Mouse (Mus musculus) thymus, postnatal 0 days (tissue): ENCODE results near the gene Sstr4. TPM values are rescaled to one million over a fixed set of nuclear protein-coding genes. Genes with fewer than 3 reads are reported as not detected.

Experiments
- DNase-seq: peaks from one replicate; pipeline ENCODE4 v3.0.0-alpha.2; 2015; ENCODE audit warnings: low spot score
- polyA plus RNA-seq: library from polyadenylated mRNA; unstranded; fragments of >200 nt; fragmentation: Nextera tagmentation; extraction: Ambion mirVana; gene quantifications from 2 replicates; pipeline ENCODE4 v1.2.1, GENCODE M21; 2015

Sstr4 gene
- polyA plus RNA-seq, result not detected in 2 replicates

DNA sequence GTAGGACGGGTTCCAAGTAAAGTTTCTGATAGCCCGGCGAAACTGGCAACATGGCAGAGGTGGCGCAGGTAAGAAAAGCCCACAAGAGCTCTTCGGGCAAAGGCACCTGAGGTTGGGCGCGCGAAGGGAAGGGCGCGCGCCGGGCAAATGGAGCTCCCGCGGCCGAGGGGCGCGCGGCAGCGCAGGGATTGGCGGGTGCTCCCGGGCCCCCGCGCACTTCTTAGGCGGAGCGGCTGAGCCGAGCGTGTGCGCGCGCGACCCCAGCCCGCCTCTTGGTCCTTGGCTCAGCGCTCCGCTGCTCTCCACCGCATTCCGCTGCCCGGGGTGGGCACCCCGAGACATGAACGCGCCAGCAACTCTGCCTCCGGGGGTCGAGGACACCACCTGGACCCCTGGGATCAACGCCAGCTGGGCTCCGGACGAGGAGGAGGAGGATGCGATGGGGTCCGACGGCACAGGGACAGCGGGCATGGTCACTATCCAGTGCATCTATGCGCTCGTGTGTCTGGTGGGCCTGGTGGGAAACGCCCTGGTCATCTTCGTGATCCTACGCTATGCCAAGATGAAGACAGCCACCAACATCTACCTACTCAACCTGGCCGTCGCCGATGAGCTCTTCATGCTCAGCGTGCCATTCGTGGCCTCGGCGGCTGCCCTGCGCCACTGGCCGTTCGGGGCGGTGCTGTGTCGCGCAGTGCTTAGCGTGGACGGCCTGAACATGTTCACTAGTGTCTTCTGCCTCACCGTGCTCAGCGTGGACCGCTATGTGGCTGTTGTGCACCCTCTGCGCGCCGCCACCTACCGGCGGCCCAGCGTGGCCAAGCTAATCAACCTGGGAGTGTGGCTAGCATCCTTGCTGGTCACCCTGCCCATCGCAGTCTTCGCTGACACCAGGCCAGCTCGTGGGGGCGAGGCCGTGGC lies at the start of gene Sstr4:
TSS of gene Sstr4 (plus strand) at position 214 of the 921 bp plus-strand sequence.
- no peak for DNase-seq

DNA sequence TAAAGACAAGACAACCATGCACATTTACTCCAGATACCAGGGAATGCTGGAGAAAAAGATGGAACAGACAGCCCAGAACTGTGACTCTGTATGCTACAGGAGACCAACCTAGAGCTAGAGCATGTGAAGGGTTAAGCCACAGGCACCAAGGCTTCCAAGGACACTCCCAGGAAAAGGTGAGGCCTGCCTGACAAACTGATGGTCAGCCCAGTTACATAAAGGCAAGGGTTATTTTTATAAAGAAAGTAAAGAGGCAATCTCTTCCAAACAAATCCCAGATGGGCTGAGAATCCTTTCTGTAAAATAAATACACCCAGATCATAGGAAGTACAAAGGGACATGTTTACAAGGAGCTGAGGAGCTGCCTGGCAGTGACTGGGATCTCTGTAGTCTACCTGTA lies 49.8 kb upstream of the Sstr4 start:
- DNase-seq, result no peak

DNA sequence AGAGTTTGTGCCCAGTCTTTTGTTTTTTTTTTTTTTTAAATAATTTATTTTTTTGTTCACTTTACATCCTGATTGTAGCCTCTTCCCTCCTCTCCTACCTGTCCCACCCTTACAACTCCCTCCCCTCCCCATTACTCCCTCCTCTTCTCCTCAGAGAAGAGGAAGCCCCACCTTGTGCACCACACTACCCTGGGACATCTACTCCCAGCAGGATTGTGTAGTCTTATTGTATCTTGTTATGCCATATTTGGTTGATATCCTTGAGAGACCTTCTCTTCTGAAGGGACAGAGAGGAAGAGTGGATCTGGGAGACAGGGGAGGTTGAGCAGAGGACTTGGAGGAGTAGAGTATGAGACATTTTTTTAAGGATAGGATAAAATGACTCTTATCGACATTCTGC lies 48.2 kb upstream of the Sstr4 start:
- no peak for DNase-seq

DNA sequence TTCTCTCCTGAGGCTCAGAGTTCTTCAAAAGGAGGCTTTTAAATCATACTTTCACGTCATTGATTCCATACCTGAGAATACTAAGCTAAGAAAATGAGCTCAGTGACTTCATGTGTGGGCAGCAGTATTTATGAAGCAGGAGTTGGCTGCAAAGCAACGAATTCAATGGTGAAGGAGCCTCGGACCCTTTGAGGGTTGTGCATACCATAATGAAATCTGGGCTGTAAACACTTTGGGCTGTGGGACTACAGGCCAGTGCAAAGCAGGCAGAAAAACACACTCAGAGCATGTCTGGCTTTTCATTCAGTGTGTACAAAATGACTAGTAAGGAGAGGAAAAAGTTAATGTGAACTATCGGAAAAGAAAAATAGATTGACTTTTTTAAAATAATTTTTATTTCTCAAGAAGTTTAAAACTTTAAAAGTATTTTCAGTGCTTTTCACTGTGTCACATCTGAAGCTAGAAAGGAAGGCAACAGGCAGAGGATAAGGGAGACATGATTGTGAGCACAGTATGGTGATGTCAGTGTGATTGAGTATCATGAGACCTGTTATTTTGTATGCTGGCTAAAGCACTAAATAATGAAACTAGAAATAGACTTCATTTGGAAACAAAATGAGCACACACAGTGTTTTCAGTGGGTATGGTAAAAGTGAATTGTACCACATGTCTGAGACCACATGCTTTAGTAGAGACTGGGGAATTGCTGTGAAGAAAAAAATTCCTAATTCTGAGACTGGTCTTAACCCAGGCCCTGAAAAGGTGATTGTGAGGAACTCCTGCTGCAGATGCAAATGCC lies 45.4 kb upstream of the Sstr4 start:
- DNase-seq, result no peak

DNA sequence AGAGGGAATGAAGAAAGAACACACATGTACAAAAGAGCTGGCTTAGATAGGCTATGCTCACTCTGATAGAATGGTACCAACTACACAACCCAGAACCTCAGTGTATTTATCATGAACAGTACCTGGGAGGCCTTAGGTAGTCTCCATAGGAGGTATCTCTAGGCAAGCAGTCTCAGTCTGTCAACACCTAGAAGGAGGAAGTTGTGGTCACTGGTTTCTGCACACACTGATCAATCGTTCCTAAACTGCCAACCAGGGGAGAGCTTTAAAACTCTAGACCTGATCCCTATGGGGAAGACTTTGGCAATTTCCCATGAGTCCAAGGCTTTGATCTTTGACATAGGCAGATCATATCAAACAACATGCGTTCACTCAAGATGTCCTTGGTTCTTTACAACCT lies 44.7 kb upstream of the Sstr4 start:
- DNase-seq, result peak; percentile 7

DNA sequence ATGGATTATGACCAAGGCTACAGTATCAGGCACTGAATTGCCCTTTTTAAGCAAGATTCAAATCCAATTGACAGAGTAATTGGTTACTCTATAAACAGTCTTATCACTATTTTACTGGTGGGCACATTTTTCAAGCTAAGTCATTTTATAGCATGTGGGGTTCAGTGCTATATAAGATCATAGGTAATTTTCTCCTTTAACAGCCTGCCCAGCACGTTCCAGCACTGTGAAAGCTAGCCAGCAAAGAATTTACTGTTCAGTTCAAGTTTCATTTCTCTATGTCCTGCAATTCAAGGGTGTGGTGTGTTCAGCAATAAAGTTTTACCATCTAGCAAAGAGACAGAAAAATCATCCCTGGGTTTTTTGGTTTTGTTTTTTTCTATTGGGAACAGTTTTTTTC lies 42.5 kb upstream of the Sstr4 start:
- no peak for DNase-seq

DNA sequence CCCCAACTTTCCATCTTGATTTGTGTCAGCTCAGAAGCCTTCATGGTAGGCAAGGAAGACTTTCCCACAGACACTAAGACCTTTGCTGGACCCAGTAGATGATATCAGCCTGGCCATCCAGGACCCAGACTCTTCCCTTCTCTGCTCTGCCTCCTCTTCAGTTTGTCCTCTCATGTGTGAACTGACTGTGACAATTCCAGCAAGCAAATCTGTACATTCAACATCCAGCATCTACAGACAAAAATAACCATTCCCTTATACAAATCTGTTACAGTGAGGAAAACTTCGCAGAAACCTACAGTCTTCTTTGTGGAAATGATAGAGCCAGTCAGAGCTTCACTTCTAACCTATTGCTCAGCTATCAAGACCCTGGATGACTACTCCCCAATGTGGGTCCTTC lies 38.0 kb upstream of the Sstr4 start:
- no peak for DNase-seq

DNA sequence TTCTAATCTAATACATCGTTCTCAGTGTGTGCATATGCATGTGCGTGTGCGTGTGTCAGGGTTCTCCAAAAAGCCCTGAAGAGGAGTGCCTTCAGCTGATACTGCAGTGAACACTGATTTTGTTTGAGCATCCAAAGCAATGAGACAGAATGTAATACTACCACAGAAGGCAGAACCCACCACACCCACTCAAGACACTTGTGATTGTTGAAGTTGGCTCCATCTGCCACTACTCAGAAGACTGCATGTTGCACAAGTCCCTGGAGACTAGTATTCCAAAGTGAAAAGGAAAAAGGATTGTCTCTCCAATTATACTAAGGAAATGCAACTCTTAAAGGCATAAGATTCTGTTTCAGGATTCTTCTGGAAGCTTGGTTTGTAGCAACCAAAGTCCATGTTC lies 30.6 kb upstream of the Sstr4 start:
- no peak for DNase-seq

DNA sequence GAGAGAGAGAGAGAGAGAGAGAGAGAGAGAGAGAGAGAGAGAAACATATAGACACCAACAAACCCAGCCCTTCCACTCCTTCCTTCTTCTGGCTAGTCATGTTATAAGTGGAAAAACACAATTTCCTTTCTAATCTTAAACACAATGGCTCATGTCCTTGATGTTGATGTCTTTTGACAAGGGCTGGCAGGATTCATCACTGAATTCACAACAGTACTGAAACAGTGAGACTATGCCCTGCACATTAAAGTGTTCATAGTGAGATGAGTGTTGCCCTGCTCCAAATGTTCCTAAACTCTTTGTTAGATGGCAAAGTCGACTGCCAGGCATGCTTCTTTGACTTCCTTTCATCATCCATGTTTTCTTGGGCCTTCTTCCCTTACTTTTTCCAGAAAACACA lies 29.9 kb upstream of the Sstr4 start:
- DNase-seq, result no peak

DNA sequence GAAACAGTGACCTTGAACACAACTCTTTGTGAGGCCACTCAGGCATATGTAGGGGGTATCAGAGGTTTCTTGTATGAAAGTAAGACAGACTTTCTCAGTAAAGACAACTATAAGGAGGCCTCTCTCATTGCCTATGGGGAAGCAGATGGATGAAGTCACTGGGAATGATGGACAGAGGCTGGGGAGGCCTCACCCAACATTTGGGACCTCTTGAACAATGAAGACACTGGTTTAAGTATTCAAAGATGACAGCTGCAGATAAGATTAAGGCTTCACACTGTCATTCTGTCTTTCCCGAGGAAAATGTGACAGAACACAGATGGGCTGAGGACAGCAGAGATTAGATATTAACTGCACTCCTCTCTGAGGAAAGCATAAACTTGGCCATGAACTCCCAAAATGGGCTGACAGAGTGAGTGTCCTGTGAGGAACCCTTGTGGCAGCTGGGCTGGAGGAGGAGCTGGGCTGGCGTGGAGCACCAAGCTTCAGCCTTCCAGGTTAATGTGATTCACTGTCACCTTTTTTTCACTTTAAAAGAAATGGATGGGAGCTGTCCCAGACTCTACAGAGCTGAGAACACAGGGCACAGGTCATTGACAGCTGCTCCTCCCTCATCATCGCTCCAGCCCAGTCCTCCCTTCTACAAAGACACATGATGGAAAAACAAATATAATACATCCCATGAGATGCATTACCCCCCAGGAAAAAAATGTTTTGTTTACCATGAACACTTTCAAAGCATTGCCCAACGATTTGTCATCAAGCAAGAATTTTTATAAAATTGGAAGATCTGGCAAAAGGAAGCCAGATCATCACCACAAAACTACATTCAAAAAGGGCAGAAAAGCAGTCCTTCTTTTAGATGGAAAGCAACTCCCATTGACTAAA lies 23.2 kb upstream of the Sstr4 start:
- no peak for DNase-seq

DNA sequence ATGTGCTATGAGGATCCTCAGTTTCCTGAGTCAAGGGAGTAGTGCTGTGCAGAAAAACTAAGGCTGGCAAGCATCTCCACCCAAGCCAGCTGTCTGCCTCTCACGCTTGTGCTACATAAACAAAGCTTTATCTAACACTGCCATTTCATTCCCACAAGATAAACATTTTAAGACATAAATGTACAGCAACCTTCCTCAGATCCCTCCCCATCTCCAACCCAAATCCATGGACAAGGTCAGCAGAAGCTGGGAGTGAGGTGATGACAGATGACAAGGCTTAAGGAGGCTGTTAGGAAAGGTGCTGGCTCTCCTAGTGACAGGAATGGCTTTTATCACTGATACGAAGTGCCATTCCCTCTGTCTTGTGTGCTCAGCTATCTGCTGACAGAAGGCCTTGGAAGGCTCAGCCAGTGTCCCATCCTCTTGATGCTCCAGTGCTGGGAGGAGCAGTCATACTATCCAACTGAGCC lies 21.5 kb upstream of the Sstr4 start:
- no peak for DNase-seq

DNA sequence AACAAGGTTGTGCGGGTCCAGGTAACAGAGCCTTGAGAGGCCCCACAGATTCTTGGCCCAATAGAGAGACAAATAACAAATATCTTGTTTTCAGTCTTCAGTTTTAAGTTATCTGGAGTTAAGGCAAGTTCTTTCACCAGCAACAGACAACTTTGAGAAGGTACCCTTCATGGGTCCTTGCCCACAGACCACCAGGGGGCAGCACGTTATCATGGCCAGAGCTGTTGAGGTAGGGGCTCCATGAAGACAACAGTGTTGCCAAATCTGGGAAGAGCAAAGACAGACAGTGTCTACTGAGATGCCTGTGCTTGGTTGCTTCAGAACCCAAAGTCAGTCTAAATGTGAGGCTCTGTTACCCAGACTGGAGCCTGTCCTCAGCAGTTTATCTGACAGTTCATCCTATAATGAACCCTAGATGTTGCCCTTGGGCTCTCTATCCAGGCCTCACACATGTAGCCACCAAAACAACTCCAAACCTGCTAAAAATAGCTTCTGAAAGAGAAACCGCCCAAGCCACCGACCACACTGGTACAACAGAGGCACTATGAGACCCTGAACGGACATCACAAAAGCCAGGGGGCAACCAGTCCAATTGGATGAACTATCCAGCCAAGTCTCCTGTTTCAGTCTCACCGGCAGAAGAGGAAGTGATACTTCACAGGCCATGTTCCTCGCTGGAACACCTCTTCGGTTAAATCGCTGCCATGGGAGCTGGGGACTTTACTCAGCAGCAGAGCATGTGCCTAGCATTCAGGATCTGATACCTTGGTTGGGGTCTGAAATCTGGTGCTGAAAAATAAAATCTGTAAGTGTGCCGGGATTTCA lies 19.6 kb upstream of the Sstr4 start:
- peak; percentile 57 for DNase-seq

DNA sequence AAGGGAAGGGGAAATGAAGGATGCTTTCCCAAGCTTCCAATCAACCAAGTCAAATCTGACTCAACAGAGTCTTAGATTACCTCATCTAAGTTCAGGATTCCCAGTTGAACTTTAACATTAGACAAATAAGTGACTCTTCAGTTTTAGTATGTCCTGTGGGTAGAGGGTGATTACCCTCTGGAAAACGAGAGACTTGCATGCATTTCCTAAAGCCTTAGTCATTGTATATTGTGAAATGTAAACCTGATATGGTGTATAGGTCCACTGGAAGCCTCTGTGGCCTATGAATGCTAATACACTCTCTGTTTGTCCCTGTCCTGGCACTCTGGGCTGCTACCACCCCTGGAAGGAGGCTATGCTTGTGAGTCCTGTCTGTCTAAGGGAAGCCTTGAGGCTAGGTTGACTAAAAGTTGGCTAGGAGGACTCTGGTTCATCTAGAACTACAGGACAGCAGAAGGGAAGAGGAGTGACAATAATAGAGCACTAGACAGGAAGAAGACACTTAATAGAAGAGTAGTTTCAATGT lies 16.3 kb upstream of the Sstr4 start:
- DNase-seq, result no peak

DNA sequence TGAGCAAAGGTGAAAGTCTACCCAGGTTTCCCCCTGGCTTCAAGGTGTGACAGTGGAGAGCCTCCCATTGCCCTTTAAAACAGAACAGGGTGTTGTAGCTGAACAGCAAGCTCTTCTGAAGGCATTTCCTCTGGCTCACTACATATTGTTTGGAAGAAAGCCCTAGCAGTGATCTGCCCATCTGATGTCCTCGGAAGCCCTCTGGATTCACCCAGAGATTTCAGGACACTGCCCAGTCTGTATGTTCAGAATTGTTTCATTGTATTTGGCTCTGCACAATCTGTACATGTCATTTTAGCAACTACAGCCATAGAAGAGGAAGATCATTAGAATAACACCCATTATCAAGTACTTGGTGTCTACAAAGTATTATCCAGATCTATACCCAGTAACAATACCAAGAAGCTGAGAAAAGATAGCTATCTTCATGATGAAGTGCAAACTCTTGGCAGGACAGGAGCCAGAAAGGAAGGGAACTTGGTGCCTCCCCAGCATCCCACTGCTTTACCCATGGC lies 15.2 kb upstream of the Sstr4 start:
- DNase-seq, result no peak

DNA sequence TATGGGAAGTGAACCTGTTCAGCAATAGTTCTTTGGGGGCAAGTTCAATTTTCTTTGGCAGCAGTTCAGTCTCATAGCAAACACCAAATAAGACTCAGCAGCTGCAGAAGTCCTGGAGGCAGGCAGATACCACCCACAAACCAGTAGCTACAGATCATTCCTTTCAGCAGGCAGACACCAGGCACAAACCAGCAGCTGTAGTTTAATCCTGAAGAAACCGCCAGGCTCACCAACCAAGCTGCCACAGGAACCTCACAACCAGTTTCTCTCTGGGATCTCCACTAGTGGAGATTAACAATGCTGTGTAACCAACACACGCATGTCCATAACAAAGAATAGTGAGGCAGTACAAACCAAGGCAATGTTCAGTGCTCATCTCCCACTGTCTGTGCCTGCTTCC lies 14.1 kb upstream of the Sstr4 start:
- DNase-seq, result no peak

DNA sequence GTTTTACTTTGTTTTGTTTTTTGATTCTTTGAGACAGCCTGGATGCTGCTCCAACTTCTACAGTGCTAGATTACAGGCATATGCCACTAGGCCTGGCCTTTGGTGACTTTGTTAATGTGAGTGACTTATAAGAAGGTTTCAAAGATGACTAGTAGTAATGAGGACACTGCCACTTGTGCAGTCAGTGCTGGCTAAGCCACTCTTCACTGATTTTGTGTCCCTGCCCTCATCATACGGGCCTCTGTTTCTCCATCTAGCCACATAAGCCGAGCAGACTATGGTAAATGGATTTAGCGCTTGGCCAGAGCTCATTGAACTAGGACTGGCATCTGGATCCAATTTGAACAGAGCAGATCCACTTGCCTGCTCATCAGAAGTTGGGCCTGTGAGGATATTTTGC lies 8.7 kb upstream of the Sstr4 start:
- DNase-seq, result no peak

DNA sequence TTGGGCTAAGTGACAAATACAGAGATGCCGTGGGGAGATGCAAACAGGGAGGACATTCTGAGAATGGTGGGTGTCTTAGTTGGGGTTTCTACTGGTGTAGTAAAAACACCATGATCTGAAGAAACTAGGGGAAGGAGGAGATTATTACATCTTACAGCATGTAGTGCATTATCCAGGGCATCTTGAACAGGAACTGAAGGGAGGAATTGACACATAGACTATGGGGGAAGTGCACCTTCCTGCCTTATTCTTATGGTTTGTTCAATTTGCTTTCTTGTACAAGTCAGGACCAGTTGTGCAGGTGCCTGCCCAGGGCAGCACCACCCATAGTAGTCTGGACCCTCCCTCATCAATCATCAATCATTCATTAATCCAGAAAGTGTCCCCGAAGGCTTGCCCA lies 8.2 kb upstream of the Sstr4 start:
- DNase-seq, result no peak

DNA sequence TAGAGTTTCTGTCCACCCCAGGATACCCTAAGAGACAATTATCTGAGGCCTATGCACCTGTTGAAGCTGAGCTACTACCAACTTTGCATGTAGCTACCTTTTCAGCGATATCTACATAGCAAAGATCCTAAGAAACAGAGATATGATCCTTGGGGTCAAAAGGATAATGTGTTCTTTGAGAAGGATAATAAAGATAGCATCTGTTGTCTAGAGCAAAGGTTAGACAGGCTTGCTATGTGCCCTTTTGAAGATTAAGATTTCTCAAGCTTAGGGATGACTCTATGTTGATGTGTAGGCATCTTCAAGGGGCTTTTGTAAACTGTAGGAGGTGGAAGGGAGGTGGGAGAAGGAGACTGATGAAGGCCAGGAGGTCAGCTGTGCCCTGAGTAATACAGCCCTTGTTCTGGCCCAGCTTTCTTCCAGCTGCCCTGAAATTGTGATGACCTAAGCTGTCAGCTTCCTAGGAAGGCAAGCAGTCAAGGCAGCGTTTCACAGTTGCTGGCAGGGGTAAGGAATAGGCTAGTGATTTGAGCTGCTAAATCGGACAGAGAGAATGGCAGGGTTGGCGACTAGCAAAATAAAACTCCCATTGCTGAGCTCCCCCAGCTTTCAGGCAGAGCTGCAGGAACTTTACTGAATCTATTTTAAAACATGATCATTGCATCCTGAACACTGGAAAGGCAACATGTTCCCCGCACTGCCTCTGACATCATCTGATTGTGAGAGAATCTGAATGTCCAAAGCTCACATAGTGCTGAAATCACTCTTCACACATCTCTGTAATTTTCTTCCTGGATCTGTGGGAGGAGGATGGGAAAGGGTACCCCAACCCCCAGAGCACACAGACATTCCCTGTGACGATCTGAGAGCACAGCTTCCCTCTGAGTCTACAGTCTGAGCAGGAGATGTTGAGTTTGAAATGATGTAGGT lies 7.2 kb upstream of the Sstr4 start:
- no peak for DNase-seq

DNA sequence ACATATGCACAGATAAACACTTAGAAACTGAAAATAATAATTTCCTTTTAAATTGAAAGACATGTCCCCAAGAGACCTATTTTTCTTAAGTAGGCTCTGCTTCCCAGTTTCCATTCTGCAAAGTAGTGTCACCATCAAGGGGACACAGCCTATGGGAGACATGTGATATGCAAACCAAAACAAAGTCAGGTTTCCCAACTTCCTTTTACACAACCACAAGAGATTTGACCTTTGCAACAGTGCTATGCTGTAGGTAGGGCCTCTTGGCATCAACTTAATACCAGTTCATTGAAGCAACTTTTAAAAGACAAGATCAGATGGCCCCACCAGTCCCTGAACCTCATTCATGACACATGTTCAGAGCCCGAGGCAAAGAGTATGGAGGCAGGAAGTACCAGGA lies 2.0 kb upstream of the Sstr4 start:
- no peak for DNase-seq
